Mouse (Mus musculus): ENCODE data around the gene Hsf4. TPM values are rescaled to one million over a fixed set of nuclear protein-coding genes. Genes with fewer than 3 reads are reported as not detected.
A peak's percentile ranks its signal among the peaks of the same experiment; 100 is the strongest.
"Not testable (repeated sequence)": the region's sequence is repeated elsewhere in the genome, so short reads cannot be mapped to it uniquely, and the experiment has no call there.

The Hsf4 gene
- polyA plus RNA-seq, 1 experiment from 2014 or later: not detected

DNA sequence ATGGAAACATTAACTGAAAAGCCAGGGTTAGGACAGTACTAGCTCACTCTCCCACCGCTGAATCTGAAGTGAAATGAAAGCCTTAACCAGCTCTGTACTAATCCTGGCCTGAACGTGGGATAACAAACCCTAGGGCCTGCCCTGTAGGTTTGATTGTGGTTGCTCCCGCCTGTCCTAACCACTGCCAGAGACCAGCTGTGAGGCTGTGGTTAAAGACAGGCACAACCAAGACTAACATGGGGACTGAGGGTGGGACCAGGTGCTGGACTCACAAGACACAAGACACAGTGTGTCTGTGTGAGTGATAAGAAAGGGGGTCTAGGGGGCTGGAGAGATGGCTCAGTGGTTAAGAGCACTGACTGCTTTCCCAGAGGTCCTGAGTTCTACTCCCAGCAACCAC, 11.0 kb downstream of the Hsf4 start:
- 67% methylated on average over 3 of the region's 3 CpGs for WGBS
- Histone ChIP-seq H3K9me3 (no peaks in the 10 kb centered on the region), H3K27ac (no peak overlapping the region), H3K36me3 (replicated peaks) (peaks cover 38% of the 10 kb centered on the region), H3K27me3 (ENCODE audit: poor library complexity, severe bottlenecking) (peaks cover 98% of the 10 kb centered on the region), H3K4me1 (peaks cover 32% of the 10 kb centered on the region), H3K4me3 (no peak overlapping the region)
- no peak for DNase-seq (ENCODE audit: extremely low spot score, low spot score)

DNA sequence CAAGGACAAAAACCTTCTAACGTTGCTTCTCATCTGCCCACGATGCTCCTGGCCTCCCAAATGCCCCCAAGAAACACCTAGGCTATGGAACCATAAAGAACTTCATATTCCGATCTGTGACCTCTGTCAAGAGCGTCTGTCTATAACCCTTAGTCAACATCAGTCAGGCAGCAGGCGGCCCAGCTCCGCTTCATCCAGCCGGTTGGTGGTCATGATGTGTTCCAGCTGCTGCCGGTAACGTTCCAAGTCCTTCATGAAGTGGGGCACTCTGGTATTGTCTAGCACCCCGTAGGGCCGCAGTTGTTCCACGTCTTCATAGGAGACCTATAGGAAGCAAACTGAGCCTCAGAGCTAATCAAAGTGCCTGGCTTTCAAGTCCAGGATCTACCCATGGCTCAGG, 12.2 kb downstream of the Hsf4 start:
- Histone ChIP-seq H3K4me1 (peaks cover 19% of the 10 kb centered on the region), H3K27me3 (ENCODE audit: poor library complexity, severe bottlenecking) (peaks cover 92% of the 10 kb centered on the region), H3K27ac (no peak overlapping the region), H3K4me3 (no peak overlapping the region), H3K36me3 (replicated peaks) (peaks cover 40% of the 10 kb centered on the region), H3K9me3 (no peaks in the 10 kb centered on the region)
- no peak for DNase-seq (ENCODE audit: extremely low spot score, low spot score)
- 89% methylated on average over 12 of the region's 12 CpGs for WGBS

DNA sequence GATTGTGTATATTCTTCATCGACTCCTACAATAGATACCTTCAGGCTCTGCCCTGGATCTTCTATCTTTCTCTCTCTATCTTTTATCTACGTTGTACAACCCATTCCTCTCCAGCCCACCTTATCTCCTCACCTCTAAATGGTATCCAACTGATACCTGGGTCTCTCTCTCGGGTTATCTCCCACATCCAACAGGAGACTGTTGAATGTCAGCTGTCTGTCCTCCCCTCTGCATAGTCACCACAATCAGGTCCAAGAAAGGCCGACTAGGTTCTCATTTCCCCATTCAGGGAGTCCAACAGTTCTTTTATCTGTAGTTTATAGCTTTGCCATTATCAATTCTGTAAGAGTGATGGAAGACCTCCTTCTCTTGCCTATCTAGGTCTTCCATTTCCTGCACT, 12.6 kb downstream of the Hsf4 start:
- no peak for DNase-seq (ENCODE audit: extremely low spot score, low spot score)
- Histone ChIP-seq H3K36me3 (replicated peaks) (peaks cover 40% of the 10 kb centered on the region), H3K27me3 (ENCODE audit: poor library complexity, severe bottlenecking) (peaks cover 88% of the 10 kb centered on the region), H3K4me1 (peaks cover 17% of the 10 kb centered on the region), H3K4me3 (no peak overlapping the region), H3K27ac (no peak overlapping the region), H3K9me3 (no peaks in the 10 kb centered on the region)
- WGBS: 92% methylated on average over 4 of the region's 4 CpGs

DNA sequence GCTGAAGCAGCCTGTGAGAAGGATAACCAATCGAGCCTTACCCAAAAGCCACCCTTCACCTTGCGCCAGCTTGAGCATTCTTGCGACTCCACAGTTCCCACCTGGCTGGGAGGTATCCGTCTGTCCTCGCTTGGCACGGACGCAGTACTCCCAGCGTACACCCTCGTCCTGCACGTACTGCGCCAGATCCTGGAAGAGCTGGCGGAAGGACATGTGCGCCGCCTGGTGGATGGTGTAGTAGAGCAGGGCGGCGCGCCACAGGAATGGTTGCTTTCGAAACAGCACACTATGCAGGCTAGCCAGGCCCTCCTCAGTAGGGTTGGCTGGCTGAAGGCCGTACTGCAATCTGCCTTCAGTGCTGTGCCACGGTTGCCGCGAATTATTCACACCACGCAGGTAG, 13.5 kb downstream of the Hsf4 start:
- 18% methylated on average over 23 of the region's 23 CpGs for WGBS
- Histone ChIP-seq H3K27ac (no peak overlapping the region), H3K9me3 (no peaks in the 10 kb centered on the region), H3K27me3 (ENCODE audit: poor library complexity, severe bottlenecking) (peaks cover 79% of the 10 kb centered on the region), H3K4me3 (no peak overlapping the region; the same call in 1 of the 2 replicates), H3K36me3 (replicated peaks) (peaks cover 40% of the 10 kb centered on the region), H3K4me1 (peaks cover 19% of the 10 kb centered on the region)
- DNase-seq (ENCODE audit: extremely low spot score, low spot score): no peak

DNA sequence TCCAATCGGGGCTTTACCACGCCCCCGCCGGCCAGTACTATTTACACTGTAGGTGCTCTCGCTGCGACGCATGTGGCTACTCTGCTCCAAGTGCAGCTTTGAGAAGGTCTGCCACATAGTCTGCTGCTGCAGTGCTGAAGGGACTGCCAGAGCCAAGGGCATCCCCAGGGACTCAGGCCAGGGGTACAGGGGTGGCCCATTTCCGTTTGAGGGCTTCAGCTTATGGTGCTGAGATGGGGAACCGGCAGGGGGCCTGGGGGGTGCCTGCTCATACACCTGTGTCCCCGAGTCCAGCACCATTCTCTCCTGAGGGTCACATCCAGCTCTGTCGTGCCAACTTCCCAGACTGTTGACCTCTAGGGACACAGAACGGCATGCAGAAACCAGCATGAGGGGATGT, 15.9 kb downstream of the Hsf4 start:
- H3K4me1 ChIP-seq: peaks cover 32% of the 10 kb centered on the region
- peaks cover 40% of the 10 kb centered on the region for H3K36me3 ChIP-seq (replicated peaks)
- H3K4me3 ChIP-seq: no peak overlapping the region
- H3K9me3 ChIP-seq: no peaks in the 10 kb centered on the region
- H3K27ac ChIP-seq: no peak overlapping the region
- WGBS: 54% methylated on average over 12 of the region's 12 CpGs
- no peak for DNase-seq (ENCODE audit: extremely low spot score, low spot score)
- peaks cover 67% of the 10 kb centered on the region for H3K27me3 ChIP-seq (ENCODE audit: poor library complexity, severe bottlenecking)

DNA sequence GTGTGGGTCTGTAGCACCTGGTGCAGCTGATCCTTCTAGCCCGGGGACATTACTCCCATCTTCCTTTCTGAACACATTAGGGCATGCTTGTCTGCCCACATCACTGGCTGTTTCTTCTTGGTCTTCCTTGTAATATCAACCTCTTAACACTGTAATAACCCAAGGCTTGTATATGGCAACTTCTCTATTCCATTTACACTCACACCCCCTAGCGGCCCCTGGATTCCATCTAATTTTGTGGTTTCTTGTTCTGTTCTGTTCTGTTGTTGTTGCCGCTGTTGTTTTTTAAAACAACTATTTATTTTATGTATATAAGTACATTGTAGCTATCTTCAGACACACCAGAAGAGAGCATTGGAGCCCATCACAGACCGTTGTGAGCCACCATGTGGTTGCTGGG, 17.3 kb downstream of the Hsf4 start:
- Histone ChIP-seq H3K27ac (no peak overlapping the region), H3K36me3 (replicated peaks) (peaks cover 34% of the 10 kb centered on the region), H3K4me3 (no peak overlapping the region), H3K9me3 (no peaks in the 10 kb centered on the region), H3K4me1 (peaks cover 37% of the 10 kb centered on the region), H3K27me3 (ENCODE audit: poor library complexity, severe bottlenecking) (peaks cover 63% of the 10 kb centered on the region)
- DNase-seq (ENCODE audit: extremely low spot score, low spot score): no peak
- WGBS: 91% methylated on average over 4 of the region's 4 CpGs

DNA sequence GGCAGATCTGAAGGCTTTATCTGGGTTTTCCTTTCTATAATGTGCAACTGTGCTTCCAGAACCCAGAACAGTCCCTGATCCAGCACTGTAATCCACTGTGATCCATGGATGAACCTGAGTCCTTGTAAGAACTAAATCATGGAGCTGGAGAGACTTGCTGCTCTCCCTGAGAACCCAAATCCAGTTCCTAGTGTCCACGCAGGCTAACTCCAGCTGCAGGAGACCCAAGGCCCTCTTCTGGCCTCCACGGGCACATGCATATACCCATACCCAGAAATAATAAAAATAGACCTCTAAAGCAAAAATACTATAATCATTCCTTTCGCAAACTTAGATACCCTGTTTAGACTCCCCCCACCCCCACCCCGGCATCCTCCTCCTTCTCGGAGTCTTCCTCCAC, 18.6 kb downstream of the Hsf4 start:
- WGBS: 91% methylated on average over 5 of the region's 5 CpGs
- Histone ChIP-seq H3K4me1 (peaks cover 35% of the 10 kb centered on the region), H3K27me3 (ENCODE audit: poor library complexity, severe bottlenecking) (peaks cover 55% of the 10 kb centered on the region), H3K36me3 (replicated peaks) (peaks cover 20% of the 10 kb centered on the region), H3K9me3 (no peaks in the 10 kb centered on the region), H3K27ac (peak overlapping the region; percentile 96; the same call in 1 of the 2 replicates), H3K4me3 (peak overlapping the region; percentile 65)
- DNase-seq (ENCODE audit: extremely low spot score, low spot score): no peak

DNA sequence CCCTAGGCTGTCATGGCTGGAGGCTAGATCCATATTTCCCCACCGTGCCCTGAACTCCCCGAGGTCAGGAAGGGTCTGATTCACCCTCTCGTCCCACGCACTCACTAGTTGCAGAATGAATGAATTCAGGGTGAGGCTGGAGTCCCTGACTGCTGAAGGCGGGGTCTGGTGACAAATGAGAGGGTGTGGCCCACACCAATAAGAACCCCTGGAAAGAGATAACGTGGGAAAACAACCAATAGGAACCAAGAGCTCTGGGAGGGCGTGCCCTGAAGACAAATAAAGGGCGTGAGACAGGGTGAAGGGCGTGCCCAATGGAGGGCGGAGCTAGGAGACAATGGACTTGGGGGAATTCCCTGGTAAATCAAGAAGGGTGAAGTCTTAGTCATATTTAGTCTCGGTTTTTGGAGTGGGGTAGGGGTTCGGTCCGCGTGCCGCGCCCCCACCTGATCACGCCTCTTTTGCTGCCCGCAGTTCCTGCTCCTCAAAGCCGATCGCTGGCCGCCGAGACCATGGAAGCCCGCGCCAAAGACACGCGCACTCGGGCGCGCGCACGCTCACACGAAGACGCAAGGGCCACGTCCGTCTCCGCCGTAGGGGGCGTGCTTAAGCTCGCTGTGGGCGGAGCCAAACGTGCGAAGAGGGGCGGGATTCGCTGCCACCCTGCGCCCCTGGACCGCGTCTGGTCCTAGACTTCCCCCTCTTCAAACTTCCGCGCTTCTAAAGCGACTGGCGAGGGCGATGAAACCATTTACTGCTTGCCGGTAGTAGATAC, 19.5 kb downstream of the Hsf4 start:
- Histone ChIP-seq H3K27ac (peak overlapping the region; percentile 96), H3K36me3 (replicated peaks) (peaks cover 15% of the 10 kb centered on the region), H3K4me1 (peaks cover 35% of the 10 kb centered on the region), H3K27me3 (ENCODE audit: poor library complexity, severe bottlenecking) (peaks cover 54% of the 10 kb centered on the region), H3K9me3 (no peaks in the 10 kb centered on the region), H3K4me3 (peak overlapping the region; percentile 65)
- peak; percentile 93 for DNase-seq (ENCODE audit: extremely low spot score, low spot score)
- under 1% methylated on average over 53 of the region's 53 CpGs for WGBS

DNA sequence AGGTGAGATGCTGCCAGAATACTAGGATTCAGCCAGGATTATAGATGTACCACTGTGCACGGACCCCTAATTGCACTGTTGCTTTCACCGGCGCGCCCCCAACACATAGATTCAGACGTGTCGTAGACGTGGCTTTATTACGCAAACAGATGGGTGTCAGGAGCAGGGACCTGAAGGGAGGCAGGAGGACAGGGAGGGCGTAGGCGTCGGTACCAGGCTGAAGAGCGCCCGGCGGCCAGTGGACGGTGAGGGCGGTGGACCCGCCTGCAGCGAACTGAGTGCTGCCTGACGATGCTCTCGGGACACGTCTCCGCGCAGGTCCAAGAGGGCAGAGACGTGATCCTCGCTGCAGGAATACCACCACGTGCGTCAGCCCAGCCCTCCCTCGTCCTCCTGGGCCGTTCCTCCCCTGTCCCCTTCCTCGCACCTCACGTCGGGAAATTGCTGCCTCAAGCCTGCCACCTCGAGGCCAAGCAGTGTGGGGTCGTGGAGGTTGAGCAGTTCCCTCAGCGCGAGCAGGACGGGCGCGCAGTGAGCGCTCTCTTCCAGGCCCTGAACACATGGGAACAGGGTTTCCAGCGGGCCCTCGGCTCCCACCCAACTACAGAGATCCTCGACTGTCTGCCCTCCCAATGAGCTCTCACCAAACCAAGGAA, 20.3 kb downstream of the Hsf4 start, which contains the start of gene 4931428F04Rik:
Gene 4931428F04Rik (minus strand): TSS at position 60 of the 656 bp plus-strand sequence.
- peaks cover 8% of the 10 kb centered on the region for H3K36me3 ChIP-seq (replicated peaks)
- WGBS: 2% methylated on average over 43 of the region's 43 CpGs

DNA sequence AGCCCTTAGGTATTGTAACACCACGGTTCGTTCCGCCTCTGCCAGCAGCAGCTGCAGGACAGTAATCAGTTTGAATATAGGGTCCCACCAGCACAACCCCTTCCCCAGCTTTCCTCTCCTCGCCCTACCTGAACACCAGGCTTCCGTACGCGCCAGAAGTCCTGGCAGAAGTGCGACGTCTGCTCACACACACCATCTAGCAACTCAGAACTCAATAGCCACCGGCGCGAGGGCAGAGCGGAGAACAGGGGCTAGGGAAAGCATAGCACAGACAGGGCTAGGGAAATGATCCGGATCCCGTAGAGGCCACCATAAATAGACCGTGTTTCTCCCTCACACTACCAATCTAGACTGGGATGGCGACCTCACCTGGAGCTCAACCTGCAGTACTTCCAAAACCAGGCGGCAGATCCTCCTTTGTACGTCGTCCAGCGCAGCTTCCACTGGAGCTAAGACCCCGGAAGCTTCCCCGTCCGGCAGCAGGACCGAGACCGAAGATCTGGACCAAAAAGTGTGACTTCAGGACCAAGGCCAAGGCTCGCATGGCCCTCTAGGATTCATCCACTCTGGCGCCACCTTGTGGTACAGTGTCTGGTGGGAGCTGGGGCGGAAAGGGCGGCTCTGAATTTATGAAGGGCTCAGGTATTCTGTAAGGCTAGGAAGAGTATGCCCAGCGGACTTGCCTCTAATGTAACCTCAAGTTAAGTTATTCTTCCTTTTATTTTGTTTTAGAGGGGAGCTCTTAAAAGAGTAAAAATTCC, 21.1 kb downstream of the Hsf4 start:
- Histone ChIP-seq H3K4me3 (peak overlapping the region; percentile 65), H3K9me3 (no peaks in the 10 kb centered on the region), H3K27me3 (ENCODE audit: poor library complexity, severe bottlenecking) (peaks cover 39% of the 10 kb centered on the region), H3K27ac (no peak overlapping the region), H3K36me3 (replicated peaks) (0 out of 2 replicates have a peak, but pooled peaks cover under 1% of the 10 kb centered on the region), H3K4me1 (peaks cover 35% of the 10 kb centered on the region)
- DNase-seq (ENCODE audit: extremely low spot score, low spot score): peak; percentile 89
- WGBS: 6% methylated on average over 31 of the region's 31 CpGs

More for the DNA sequence above, 20.3 kb downstream of the Hsf4 start, which contains the start of gene 4931428F04Rik:
- DNase-seq (ENCODE audit: extremely low spot score, low spot score): peak; percentile 58
- peaks cover 35% of the 10 kb centered on the region for H3K4me1 ChIP-seq
- peaks cover 47% of the 10 kb centered on the region for H3K27me3 ChIP-seq (ENCODE audit: poor library complexity, severe bottlenecking)
- no peaks in the 10 kb centered on the region for H3K9me3 ChIP-seq
- H3K27ac ChIP-seq: peak within 1 kb of the TSS; percentile 96
- H3K4me3 ChIP-seq: peak within 1 kb of the TSS; percentile 65

DNA sequence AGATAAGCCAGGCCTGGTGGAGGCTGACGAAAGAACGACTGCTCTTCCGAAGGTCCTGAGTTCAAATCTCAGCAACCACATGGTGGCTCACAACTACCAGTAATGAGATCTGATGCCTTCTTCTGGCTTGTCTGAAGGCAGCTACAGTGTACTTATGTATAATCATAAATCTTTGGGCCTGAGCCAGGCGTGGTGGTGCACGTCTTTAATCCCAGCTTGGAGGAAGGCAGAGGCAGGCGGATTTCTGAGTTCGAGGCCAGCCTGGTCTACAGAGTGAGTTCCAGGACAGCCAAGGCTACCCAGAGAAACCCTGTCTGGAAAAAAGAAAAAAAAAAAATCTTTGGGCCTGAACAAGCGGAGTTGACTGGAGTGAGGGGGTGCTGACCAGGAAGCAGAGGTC, 21.8 kb downstream of the Hsf4 start:
- not testable (repeated sequence) for H3K9me3 ChIP-seq; DNase-seq (ENCODE audit: extremely low spot score, low spot score); H3K36me3 ChIP-seq (replicated peaks); H3K27ac ChIP-seq
- H3K27me3 ChIP-seq (ENCODE audit: poor library complexity, severe bottlenecking): peaks cover 37% of the 10 kb centered on the region
- H3K4me1 ChIP-seq: peaks cover 35% of the 10 kb centered on the region
- WGBS: 91% methylated on average over 8 of the region's 8 CpGs
- peak overlapping the region; percentile 65; the same call in 1 of the 2 replicates for H3K4me3 ChIP-seq

DNA sequence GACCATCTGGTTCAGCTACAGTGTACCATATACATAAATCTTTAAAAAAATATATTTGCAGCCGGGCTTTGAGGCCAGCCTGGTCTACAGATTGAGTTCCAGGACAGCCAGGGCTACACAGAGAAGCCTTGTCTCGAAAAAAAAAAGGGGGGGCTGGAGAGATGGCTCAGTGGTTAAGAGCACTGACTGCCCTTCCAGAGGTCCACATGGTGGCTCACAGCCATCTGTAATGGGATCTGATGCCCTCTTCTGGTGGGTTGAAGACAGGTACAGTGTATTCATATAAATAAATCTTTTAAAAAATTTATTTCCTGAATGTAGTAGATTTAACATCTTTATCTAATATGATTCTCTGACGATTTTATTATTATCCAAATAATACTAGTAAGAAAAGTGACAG, 22.2 kb downstream of the Hsf4 start:
- H3K36me3 ChIP-seq (replicated peaks); H3K27ac ChIP-seq; DNase-seq (ENCODE audit: extremely low spot score, low spot score); H3K4me3 ChIP-seq; H3K9me3 ChIP-seq: not testable (repeated sequence)
- 70% methylated on average over 3 of the region's 3 CpGs for WGBS
- Histone ChIP-seq H3K4me1 (peaks cover 37% of the 10 kb centered on the region), H3K27me3 (ENCODE audit: poor library complexity, severe bottlenecking) (peaks cover 34% of the 10 kb centered on the region)

Measured in forebrain, embryonic 10.5 days (tissue).